Mouse (Mus musculus) B cell, adult 2 months (primary cell): ENCODE results near the gene Sema5a.

Source experiments
- DNase-seq, 2 experiments: peaks; one replicate each; pipeline ENCODE4 v3.0.0; 2022

Gene Sema5a

DNA sequence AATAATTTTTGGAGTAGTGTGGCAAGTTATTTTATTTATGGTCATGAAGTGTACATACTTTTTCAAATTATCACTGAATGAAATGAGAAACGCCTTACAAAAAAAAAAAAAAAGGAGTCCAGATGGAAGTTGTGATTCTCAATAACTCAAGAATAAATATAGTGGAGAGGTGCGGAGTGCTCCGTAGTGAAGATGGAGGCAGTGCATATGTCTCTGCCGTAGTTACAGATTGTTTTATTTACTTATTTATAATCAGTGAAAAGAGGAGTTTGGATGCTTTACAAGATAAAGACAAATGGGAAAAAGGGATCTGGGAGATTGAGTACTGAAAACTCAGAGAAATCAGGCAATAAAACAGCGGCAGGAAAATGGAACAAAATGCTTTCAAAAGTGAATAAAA is 131.7 kb downstream of the Sema5a start:
- no peak for DNase-seq

DNA sequence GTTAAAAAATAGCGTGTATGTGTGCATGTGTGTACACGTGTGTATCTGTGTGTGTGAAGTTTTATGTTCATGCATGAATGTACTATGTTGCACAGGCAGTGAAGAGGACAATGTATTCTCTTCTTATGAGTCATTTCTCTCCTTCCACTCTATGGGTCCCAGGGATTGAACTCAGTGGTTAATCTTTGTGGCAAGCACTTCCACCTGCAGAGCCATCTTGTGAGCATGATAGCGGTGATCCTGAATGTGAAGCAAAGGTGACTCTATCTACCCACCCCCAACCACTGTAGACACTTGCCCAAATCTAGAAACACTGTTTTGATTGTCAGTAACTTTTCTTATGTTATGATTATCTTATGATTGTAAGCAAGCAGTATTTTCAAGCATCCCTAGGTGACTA is 133.2 kb downstream of the Sema5a start:
- no peak for DNase-seq

DNA sequence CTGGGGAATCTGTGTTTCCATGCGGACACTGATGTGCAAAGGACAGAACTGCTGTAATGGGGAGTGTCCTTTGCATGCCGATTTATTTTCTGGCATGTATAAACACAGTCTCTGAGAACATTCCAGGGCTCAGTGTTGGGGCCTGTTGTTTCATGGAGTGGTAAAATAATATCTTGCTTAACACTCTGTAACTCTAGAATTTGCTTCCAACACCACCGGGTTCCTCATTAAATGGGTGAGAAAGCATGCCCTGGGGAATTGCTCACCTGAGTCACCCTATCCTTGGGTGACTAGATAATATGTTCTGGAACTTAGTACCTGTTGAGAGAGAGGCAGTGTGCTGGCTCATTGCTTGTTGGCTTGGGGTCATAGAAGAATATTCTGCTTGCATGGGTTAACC is 135.7 kb downstream of the Sema5a start:
- DNase-seq, result no peak

DNA sequence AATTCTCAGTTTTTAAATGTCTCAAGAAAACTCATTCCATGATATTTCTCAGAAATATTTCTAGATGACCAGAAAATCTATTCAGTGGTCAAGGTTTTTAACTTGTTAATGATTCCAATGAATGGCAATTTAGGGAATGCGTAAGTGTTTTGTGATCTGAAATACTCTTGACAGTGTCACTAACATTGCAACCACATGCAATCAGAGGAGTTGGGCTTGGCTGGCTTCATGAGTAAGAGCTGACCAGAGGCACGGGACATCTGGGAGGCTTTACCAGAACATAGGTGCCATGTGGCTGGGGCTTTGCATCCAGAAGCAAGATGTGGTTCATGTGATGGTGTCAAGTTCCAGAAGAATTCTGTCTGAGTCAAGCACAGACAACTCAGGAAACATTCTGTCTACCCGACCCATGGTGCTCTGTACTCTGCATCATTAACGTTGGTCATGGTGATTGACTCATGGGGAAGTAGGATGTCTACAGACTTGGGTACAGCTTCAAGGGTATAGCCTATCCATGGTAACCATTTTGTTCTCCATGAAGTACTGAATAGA is 138.4 kb downstream of the Sema5a start:
- no peak for DNase-seq

DNA sequence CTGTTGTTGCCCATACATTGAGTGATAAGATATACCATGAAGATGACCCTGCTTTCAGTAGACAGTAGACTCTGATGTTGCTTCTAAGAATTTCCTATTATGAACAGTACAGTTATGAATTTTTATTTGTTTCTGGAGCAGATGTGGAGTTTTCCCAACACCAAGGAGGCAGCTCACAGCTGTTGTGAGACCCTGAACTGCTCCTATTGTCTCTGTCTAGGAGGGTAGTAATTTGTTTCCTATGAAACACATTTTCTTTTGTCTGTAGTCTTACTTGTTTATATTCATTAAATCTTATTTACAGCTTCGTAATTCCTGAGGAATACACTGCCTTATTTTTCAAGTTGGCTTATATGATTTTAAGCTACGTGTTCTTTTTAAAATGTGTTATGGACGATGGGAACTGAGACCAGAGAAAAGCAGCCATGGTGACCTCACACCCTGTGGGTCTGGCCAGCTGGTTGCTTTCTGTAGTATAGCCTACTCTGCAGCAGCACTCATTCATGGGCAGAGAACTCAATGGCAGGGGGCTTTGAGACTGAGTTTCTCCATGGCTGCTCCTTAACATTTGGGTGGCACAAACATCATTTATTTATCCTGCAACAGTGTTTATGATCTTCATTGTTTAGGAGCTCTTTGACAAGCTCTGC is 151.8 kb downstream of the Sema5a start:
- DNase-seq, result no peak

DNA sequence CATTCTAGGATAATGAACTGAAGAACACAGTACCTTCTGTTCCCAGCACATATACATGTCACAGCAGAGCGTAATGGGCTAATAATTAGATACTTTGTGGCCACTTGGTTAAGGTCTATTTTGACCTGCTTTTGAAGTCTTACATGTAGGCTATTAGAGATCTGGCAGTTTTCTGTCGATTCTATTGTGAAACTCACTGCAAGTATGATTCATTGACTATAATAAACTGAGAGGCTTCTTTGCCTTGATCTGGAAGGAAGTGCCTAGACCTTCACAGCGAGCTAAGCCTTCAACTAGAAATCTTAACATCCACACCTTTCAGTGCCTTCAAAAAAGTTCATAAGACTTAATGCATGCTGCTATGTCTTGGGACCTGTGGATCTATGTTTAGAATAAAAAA is 152.5 kb downstream of the Sema5a start:
- no peak for DNase-seq

DNA sequence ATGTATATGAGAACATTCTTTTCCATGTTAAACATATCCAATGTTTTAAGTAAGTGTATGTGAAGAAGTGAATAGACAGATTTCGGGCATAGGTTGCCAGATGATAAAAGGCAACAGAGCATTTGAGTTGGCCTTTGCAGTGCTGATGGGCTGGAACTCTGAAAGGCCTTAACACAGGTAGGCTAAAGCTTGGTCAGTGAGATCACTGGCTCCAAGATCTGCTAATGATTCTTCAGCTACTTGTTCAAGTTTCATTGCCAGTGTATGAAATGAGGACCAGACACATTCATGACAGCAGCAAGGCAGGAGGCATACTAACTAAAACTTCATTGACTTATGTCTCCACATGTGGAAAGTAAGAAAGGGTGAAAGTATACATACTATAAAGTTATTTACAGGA is 154.1 kb downstream of the Sema5a start:
- no peak for DNase-seq

DNA sequence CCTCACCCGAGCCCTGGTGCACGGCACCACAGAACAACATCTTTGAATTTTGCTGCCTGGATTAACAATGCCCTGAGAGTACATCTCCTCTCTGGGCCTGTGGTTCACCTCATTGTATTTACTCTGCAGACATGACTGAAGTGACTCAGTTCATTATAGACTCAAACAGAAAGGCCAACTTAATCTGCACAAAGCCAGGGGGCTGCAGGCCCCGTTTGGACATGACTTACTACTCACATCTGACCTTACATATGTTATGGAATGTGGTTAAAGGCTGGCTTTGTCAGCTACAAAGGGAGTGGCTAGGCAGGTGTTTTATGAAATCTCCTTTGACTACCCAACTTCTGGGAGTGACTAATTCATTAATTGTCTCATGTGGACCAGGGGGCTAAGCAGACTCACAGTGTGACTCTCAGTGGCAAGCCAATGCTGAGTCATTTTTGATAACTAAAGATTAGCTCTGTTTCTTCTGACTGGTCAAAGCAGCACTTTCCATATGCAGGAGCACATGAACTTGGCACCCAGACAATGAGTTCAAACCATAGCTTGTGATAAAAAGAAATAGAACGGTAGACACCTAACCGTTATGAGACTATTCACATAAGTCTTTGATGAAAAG is 157.4 kb downstream of the Sema5a start:
- DNase-seq, result no peak

DNA sequence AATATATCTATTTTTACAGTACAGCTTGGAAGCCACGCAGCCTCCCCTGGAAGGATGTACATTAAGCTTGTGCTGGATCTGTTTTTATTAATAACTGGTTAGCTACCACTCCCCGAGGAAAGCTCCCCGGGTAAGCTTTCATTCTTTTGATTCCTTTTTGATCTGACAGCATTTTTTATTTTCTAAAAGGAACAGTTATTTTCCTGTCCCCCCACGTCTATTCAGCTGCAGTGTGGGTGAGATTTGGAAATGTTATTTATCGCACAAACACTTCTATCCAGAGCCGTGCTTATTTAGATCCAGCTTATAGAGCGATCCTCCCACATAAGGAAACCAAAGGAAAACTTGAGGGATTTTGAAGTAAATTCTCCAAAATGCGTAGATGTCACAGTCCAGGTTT is 158.7 kb downstream of the Sema5a start:
- no peak for DNase-seq

DNA sequence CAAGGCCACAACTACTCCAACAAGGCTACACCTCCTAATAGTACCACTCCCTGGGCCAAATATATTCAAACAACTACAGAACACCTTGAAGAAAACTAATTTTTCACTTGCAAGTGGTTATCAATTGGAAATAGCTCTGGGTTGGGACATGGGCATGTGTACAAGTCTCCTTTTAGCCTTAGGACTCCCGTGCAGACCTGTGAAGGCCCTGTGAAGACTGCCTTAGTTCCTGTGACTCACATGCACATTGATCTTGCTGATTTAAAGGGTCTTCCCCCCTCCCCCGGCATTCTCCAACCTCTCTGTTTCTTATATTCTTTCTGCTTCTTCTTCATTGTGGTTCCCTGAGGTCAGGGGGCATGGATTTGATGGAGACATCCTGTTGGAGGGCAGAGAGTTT is 161.8 kb downstream of the Sema5a start:
- DNase-seq, result no peak

DNA sequence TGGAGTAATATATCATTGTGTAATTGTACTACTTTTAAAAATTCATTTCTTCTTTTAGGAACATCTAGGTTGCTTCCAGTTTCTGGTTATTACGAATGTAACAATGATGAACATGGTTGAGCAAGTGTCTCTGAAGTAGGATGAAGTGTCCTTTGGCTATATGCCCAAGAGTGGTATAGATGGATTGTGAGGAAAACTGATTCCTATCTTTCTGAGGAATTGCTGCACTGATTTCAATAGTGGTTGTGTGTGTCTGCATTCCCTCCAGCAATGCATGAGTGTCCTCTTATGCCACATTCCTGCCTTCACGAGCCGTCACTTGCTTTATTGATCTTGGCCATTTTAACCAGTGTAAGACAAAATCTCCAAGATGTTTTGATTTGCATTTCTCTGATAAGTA is 163.2 kb downstream of the Sema5a start:
- DNase-seq, result no peak

DNA sequence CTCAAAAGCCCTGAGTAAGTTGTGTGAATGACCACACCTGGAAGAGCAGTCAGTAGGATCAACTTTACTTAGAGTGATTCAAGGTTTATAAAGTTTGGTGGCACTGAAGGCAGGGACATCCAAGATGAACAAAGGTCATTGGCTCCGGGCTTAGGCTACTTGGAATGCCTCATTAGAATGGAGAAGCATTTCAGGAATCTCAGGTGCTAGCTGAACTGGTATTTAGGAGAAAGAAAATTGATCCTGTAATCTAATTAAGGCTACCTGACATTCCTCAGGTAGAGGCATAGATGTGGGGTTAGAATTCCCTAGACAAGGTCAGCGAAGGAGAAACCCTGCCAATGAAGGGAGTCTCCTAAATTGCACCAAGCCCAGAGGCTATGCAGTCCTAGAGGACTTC is 171.7 kb downstream of the Sema5a start:
- no peak for DNase-seq

DNA sequence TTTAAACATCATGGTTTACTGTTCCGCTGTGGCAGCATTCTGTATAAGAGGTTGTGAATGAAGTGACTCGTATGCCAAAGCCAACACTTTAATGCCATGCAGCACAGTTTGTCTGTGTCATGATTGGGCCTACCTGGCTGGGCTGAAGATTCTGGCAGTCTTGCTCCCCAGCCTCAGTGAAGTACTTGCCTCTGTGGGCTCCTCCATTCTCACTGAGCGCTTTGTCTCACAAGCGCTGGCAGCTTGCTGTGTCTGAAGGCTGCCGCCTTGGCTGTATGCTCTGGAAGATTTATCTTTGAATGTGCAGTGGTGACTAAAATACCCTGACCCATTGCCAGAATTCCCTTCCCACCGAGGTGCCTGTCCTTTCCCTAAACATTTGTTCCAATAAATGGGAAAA is 178.0 kb downstream of the Sema5a start:
- DNase-seq, result no peak

DNA sequence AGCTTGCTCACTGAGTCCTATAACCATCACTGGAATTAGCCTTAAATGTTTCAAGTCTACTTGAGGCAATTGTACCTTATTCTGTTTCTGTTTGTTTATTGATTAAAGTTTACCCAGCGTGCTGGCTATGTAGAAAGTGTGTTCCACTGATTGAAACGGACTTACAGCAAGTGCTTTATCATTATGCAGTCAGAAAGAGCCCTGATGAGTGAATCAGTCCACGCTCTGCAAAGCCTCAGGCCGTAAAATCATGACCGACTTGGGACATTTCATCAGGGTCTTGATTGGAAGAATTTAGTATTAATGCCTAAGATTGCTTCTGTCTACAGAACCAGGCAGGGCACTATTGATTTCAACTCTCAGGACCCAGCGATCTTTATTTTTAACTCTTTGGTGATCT is 178.5 kb downstream of the Sema5a start:
- no peak for DNase-seq

DNA sequence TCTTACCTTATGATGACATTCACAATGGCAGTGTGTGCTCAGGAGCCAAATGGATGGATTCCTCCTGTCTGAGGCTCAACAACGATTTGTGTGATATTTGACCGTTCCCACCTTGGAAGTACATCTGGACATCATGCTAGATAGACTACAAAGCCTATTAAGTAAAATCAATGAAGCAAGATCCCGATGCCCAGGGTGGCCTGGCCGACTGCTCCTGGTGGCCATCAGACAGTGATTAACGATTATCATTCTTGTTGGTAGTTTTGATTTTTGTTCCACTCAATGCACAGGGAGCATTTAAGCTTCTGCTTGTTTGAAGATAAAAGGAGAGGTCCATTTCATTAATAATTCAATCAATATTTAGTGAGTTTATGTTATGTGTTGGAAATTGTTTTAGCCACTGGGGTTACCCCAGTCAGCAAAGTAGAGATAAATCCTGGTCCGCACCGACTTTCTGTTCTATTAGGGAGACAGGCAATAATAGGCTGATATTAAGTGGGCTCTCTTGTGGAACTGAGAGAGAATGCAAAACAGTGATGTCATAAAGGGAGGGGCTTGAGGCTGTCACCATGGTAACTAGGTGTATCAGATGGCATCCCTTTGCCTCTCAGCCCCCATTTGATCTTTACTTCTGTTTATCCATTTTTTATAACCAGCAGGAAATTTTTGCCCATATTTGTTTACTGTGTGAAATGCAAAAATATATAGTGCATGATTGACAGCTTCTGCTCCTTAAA is 182.7 kb downstream of the Sema5a start:
- DNase-seq, result no peak

DNA sequence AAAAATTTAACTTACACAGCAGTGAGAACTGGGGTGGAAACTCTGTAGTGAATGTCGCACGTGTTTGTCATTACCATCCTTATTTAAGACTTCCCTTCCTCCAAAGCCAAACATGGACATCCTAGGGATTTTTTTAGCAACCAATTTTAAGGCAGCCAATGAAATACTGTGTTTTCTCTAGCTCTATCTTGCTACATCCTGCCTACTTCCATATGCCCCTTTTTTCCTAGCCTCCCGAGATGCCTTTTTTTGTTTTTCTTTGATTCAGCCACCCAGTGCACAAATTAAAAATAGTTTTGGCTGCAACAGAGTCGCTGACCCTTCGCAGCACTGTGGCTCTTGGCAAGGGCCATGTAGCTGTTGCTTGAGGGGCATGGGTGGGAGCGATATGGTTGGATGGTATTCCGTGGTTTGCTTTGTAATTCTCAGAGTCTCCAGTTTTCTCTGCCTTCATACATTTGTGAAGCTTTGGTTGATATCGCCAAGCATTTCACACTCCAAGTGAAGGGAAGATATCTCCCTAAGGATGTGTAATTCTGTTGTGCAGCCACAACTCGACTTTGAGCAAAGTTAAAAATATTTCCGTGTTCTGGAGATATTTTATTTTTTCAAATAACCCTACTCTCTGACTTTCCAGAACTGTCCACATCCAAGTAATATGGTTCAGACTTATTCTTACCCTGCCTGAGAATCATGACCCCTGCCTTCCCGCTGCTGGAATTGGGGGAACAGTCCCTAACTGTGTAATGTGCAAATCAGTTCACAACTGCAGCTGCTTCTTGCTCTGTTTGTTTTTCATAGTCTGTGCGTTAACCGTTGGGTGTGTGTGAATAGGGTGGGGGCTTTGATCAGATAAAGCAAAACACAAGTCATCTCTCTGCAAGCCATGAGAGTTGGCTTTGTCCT is 188.6 kb downstream of the Sema5a start:
- no peak for DNase-seq

DNA sequence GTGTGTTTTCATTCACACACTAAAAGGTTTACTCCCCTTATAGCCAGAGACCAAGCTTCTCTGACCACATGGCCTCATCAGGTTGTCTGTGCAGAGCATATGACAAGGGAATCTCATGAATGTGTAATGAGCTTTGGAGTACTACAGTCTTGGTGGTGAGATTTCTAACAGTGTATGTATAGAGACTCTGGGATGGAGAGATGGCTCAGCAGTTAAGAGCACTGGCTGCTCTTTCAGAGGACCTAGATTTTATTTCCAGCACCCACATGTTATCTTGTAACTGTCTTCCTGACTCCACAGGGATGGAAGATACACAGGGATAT is 189.2 kb downstream of the Sema5a start:
- no peak for DNase-seq

DNA sequence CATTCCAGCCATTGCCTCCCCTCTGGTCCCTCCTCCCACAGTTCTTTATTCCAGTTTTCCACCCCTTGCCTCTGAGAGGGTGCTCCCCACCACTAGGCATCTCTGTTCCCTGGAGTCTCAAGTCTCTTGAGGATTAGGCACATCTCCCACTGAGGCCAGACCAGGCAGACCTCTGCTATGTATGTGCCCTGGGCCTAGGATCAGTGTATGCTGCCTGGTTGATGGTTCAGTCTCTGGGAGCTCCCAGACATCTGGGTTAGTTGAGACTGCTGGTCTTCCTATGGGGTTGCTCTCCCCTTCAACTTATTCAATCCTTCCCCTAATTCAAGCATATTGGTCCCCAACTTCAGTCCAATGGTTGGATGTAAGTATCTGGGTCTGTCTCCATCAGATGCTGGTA is 189.7 kb downstream of the Sema5a start:
- no peak for DNase-seq

DNA sequence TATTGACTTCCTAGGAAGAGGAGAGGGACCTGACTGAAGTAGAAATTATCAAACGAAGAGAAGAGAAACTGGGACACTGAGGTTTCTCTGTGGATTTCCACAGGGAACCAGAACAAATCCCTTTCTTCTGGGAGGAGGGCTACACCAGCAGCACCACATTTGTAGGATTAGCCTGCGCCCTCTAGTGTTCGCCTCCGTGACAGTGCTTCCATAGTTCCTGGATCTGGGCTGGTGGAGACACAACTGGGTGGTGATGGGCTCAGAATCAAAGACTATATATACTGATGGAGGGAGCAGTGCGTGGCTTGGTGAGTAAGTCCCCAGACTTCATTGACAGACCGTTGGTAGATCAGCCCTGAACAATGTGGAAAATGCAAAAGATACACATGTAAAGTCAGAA is 193.0 kb downstream of the Sema5a start:
- DNase-seq, result peak; percentile 9 to 17

DNA sequence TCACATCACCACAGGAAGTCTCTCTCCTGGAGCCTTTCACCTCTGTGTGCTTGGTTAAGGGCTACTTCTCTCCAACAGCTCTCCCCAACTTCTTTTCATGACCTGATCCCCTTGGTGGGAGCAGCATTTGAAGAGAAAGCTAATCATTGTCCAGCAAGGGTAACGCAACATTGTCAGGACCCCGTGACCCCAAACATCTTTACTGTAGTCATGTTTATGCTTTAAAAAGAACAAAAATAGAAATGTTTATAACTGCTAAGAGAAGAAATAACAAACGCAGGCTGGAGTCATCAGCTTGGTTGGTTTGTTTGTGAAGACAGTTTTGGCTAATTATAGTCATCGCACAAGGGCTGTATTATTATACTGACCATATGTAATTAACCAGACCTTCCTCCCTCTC is 198.1 kb downstream of the Sema5a start:
- DNase-seq, result no peak

DNA sequence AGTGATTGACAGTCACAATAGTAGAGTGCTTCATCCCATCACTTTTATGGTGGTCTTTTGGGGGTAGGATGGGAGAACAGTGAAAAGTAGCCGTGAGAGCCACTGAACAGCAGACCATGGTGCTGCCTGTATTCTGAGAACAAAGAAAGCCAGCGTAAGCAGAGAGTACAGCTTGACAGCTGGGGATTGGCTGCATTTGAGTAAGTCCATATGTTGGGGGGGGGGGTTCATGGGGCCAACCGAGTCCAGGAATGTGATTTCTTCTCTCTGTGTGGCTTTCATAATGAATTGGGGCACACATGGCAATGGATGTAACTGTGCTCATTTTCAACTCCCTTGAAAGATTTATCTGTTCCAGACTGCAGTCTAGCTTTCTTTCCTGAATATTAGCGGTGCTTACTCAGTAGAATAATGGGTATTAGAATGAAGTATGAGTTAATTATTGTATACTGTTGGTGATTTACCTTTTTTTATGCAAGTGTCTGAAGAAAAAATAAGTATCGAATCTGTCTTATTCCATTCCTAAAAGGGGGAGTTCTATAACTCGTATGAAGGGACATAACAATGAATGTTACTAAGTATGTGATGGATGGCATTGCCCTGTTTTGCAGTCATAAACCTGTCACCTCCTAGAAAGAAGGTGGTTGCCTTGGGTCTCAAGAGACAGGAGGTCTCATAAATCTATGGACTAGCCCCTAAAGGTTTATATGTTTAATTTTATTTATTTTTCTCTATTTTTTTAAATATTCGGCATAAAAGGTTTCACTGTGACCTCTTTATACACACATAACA is 203.1 kb downstream of the Sema5a start:
- DNase-seq, result no peak

DNA sequence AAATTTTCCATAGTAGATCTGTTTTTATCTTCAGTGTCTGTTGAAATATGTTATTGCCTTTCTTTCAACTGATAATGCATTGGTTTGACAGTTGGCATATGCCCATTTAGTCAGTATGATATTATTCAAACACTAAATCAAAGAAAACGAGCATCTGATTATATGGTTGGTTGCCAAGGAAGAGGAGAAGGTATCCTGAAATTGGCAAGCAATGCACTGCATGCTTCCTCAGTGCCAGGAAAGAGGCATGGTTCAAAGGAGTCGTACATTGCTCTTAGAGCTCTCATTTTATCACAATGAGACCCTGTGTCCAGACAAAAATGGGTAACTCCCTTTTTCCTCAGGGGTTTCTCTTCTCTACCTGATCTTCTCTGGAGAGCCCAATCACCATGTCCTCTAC is 214.4 kb downstream of the Sema5a start:
- DNase-seq, result no peak
